Mouse (Mus musculus): ENCODE results near the gene Aldh3a1. TPM values are rescaled to one million over a fixed set of nuclear protein-coding genes. Genes with fewer than 3 reads are reported as not detected.
"Not testable (repeated sequence)": the region's sequence is repeated elsewhere in the genome, so short reads cannot be mapped to it uniquely, and the experiment has no call there.

The Aldh3a1 gene
- polyA plus RNA-seq, 1 experiment from 2014 or later = 0.25 TPM

GRCm38 (mm10) chr11:61174821-61175658 is 32.3 kb upstream of the Aldh3a1 start, which contains the start of gene Usp22:
TSS of gene Usp22 (minus strand) at chr11:61175055.
- Histone ChIP-seq H3K27ac (peak within 1 kb of the TSS; percentile 99), H3K4me1 (replicated peaks) (peaks cover 21% of the 10 kb centered on the region), H3K4me2 (peak within 1 kb of the TSS; percentile 85), H3K36me3 (0 out of 2 replicates have a peak, but pooled peaks cover 2% of the 10 kb centered on the region), H3K4me3 (peak within 1 kb of the TSS; percentile 100), H3K27me3 (no peaks in the 10 kb centered on the region), H3K9ac (peak within 1 kb of the TSS; percentile 100), H3K9me3 (replicated peaks) (no peaks in the 10 kb centered on the region)
- under 1% methylated on average over 69 of the region's 69 CpGs for WGBS
- peak; percentile 97 for ATAC-seq (replicated peaks; ENCODE audit: insufficient number of reproducible peaks, insufficient read depth, low FRiP score, low read depth)

- no peak overlapping the region for H3K4me3 ChIP-seq
Measured at GRCm38 (mm10) chr11:61175778-61176177, 31.6 kb upstream of the Aldh3a1 start.

GRCm38 (mm10) chr11:61176321-61176720 is 31.0 kb upstream of the Aldh3a1 start:
- H3K4me2 ChIP-seq = no peak overlapping the region
- no peaks in the 10 kb centered on the region for H3K9me3 ChIP-seq (replicated peaks)
- H3K4me3 ChIP-seq = no peak overlapping the region
- 0 out of 2 replicates have a peak, but pooled peaks cover 2% of the 10 kb centered on the region for H3K36me3 ChIP-seq
- H3K9ac ChIP-seq = no peak overlapping the region
- ATAC-seq (replicated peaks; ENCODE audit: insufficient number of reproducible peaks, insufficient read depth, low FRiP score, low read depth) = no peak
- no peaks in the 10 kb centered on the region for H3K27me3 ChIP-seq
- peaks cover 17% of the 10 kb centered on the region for H3K4me1 ChIP-seq (replicated peaks)
- WGBS = 77% methylated on average over 1 of the region's 1 CpGs
- H3K27ac ChIP-seq = no peak overlapping the region

More at GRCm38 (mm10) chr11:61175778-61176177, 31.6 kb upstream of the Aldh3a1 start:
- no peak for ATAC-seq (replicated peaks; ENCODE audit: insufficient number of reproducible peaks, insufficient read depth, low FRiP score, low read depth)
- WGBS = 76% methylated on average over 5 of the region's 5 CpGs
- Histone ChIP-seq H3K36me3 (0 out of 2 replicates have a peak, but pooled peaks cover 2% of the 10 kb centered on the region), H3K9me3 (replicated peaks) (no peaks in the 10 kb centered on the region), H3K4me2 (peak overlapping the region; percentile 64; the same call in 1 of the 2 replicates), H3K27ac (no peak overlapping the region), H3K27me3 (no peaks in the 10 kb centered on the region), H3K9ac (no peak overlapping the region), H3K4me1 (replicated peaks) (peaks cover 17% of the 10 kb centered on the region)

- no peak overlapping the region for H3K4me3 ChIP-seq
- H3K36me3 ChIP-seq = no peaks in the 10 kb centered on the region
- H3K27ac ChIP-seq = no peak overlapping the region
- H3K9me3 ChIP-seq (replicated peaks) = no peaks in the 10 kb centered on the region
- no peaks in the 10 kb centered on the region for H3K4me1 ChIP-seq (replicated peaks)
- ATAC-seq (replicated peaks; ENCODE audit: insufficient number of reproducible peaks, insufficient read depth, low FRiP score, low read depth) = no peak
- H3K27me3 ChIP-seq = no peaks in the 10 kb centered on the region
- H3K9ac ChIP-seq = no peak overlapping the region
- 88% methylated on average over 3 of the region's 3 CpGs for WGBS
- H3K4me2 ChIP-seq = no peak overlapping the region
Measured at GRCm38 (mm10) chr11:61180361-61180760, 27.0 kb upstream of the Aldh3a1 start.

GRCm38 (mm10) chr11:61181624-61182023 is 25.7 kb upstream of the Aldh3a1 start:
- ATAC-seq (replicated peaks; ENCODE audit: insufficient number of reproducible peaks, insufficient read depth, low FRiP score, low read depth) = no peak
- no peaks in the 10 kb centered on the region for H3K4me1 ChIP-seq (replicated peaks)
- H3K4me2 ChIP-seq = no peak overlapping the region
- no peak overlapping the region for H3K4me3 ChIP-seq
- no peak overlapping the region for H3K9ac ChIP-seq
- no peaks in the 10 kb centered on the region for H3K27me3 ChIP-seq
- no peaks in the 10 kb centered on the region for H3K9me3 ChIP-seq (replicated peaks)
- no peak overlapping the region for H3K27ac ChIP-seq
- no peaks in the 10 kb centered on the region for H3K36me3 ChIP-seq

- WGBS = 56% methylated on average over 1 of the region's 1 CpGs
- ATAC-seq (replicated peaks; ENCODE audit: insufficient number of reproducible peaks, insufficient read depth, low FRiP score, low read depth) = no peak
- Histone ChIP-seq H3K4me2 (no peak overlapping the region), H3K9ac (no peak overlapping the region), H3K4me3 (no peak overlapping the region), H3K4me1 (replicated peaks) (no peaks in the 10 kb centered on the region), H3K27ac (no peak overlapping the region), H3K27me3 (no peaks in the 10 kb centered on the region), H3K9me3 (replicated peaks) (no peaks in the 10 kb centered on the region), H3K36me3 (no peaks in the 10 kb centered on the region)
Measured at GRCm38 (mm10) chr11:61183820-61184219, 23.5 kb upstream of the Aldh3a1 start.

GRCm38 (mm10) chr11:61190776-61191175 is 16.6 kb upstream of the Aldh3a1 start:
- H3K36me3 ChIP-seq = no peaks in the 10 kb centered on the region
- no peak for ATAC-seq (replicated peaks; ENCODE audit: insufficient number of reproducible peaks, insufficient read depth, low FRiP score, low read depth)
- no peak overlapping the region for H3K9ac ChIP-seq
- no peaks in the 10 kb centered on the region for H3K4me1 ChIP-seq (replicated peaks)
- WGBS = 69% methylated on average over 2 of the region's 2 CpGs
- peaks cover 13% of the 10 kb centered on the region for H3K27me3 ChIP-seq
- H3K4me3 ChIP-seq = no peak overlapping the region
- no peak overlapping the region for H3K27ac ChIP-seq
- H3K4me2 ChIP-seq = no peak overlapping the region
- no peaks in the 10 kb centered on the region for H3K9me3 ChIP-seq (replicated peaks)

GRCm38 (mm10) chr11:61192123-61192522 is 15.2 kb upstream of the Aldh3a1 start:
- not testable (repeated sequence) for H3K27ac ChIP-seq; H3K9me3 ChIP-seq (replicated peaks); H3K4me2 ChIP-seq; H3K9ac ChIP-seq; H3K36me3 ChIP-seq; ATAC-seq (replicated peaks; ENCODE audit: insufficient number of reproducible peaks, insufficient read depth, low FRiP score, low read depth); H3K4me3 ChIP-seq; H3K4me1 ChIP-seq (replicated peaks)
- whole genome bisulfite sequencing = 91% methylated on average over 7 of the region's 10 CpGs
- peaks cover 13% of the 10 kb centered on the region for H3K27me3 ChIP-seq

GRCm38 (mm10) chr11:61192779-61193178 is 14.6 kb upstream of the Aldh3a1 start:
- no peak overlapping the region for H3K4me2 ChIP-seq
- no peaks in the 10 kb centered on the region for H3K4me1 ChIP-seq (replicated peaks)
- H3K27ac ChIP-seq = no peak overlapping the region
- H3K9ac ChIP-seq = no peak overlapping the region
- H3K4me3 ChIP-seq = no peak overlapping the region
- ATAC-seq (replicated peaks; ENCODE audit: insufficient number of reproducible peaks, insufficient read depth, low FRiP score, low read depth) = no peak
- no peaks in the 10 kb centered on the region for H3K9me3 ChIP-seq (replicated peaks)
- peaks cover 13% of the 10 kb centered on the region for H3K27me3 ChIP-seq
- 100% methylated on average over 2 of the region's 2 CpGs for WGBS
- H3K36me3 ChIP-seq = no peaks in the 10 kb centered on the region

GRCm38 (mm10) chr11:61193392-61193791 is 13.9 kb upstream of the Aldh3a1 start:
- no peaks in the 10 kb centered on the region for H3K36me3 ChIP-seq
- H3K27me3 ChIP-seq = peaks cover 13% of the 10 kb centered on the region
- H3K4me1 ChIP-seq (replicated peaks) = no peaks in the 10 kb centered on the region
- 4% methylated on average over 9 of the region's 9 CpGs for WGBS
- no peak overlapping the region for H3K4me2 ChIP-seq
- H3K9ac ChIP-seq = no peak overlapping the region
- H3K4me3 ChIP-seq = no peak overlapping the region
- no peaks in the 10 kb centered on the region for H3K9me3 ChIP-seq (replicated peaks)
- no peak overlapping the region for H3K27ac ChIP-seq
- ATAC-seq (replicated peaks; ENCODE audit: insufficient number of reproducible peaks, insufficient read depth, low FRiP score, low read depth) = no peak

GRCm38 (mm10) chr11:61196616-61197353 is 10.6 kb upstream of the Aldh3a1 start:
- Histone ChIP-seq H3K4me2 (no peak overlapping the region), H3K9ac (no peak overlapping the region), H3K36me3 (no peaks in the 10 kb centered on the region), H3K27ac (no peak overlapping the region), H3K27me3 (peaks cover 13% of the 10 kb centered on the region), H3K4me1 (replicated peaks) (no peaks in the 10 kb centered on the region), H3K4me3 (no peak overlapping the region), H3K9me3 (replicated peaks) (no peaks in the 10 kb centered on the region)
- 78% methylated on average over 14 of the region's 14 CpGs for WGBS
- ATAC-seq (replicated peaks; ENCODE audit: insufficient number of reproducible peaks, insufficient read depth, low FRiP score, low read depth) = no peak
